Mouse (Mus musculus): ENCODE data around the gene Ccdc154.

DNA sequence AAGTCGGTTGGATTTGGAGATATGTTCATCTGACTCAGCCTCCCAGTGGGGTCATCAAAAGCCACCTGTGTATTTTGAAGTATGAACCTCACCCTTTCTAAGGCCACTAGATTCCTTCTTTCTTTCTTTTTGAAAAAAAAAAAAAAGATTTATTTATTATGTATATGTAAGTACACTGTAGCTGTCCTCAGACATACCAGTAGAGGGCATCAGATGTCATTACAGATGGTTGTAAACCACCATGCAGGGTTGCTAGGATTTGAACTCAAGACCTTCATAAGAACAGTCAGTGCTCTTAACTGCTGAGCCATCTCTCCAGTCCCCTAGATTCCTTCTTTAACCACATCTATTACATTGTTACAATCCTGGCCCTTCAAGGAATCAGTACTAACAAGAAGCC, 32.2 kb upstream of the Ccdc154 start:
- TF ChIP-seq POLR2AphosphoS2 (IDR thresholded peaks at IDR 0.05; ENCODE audit: low read length) (no peak), POLR2A (IDR thresholded peaks at IDR 0.05; ENCODE audit: control insufficient read depth in 1 of 2, insufficient read depth in 1 of 2, low read depth in 1 of 2, low read length in 2 of 2, poor library complexity in 1 of 2) (no peak), ZC3H11A (IDR thresholded peaks at IDR 0.05; ENCODE audit: low read depth, low read length) (no peak), CTCF (IDR thresholded peaks at IDR 0.05 in 2 of 3, conservative IDR thresholded peaks at IDR 0.05 in 1 of 3; ENCODE audit: control insufficient read depth in 1 of 3, insufficient read depth in 1 of 3, low read depth in 2 of 3, low read length in 3 of 3, poor library complexity in 1 of 3, severe bottlenecking in 1 of 3) (no peak), TBP (IDR thresholded peaks at IDR 0.05; ENCODE audit: low read depth, low read length) (no peak), E2F4 (IDR thresholded peaks at IDR 0.05; ENCODE audit: borderline replicate concordance, low read depth, low read length) (no peak), HCFC1 (IDR thresholded peaks at IDR 0.05; ENCODE audit: low read depth, low read length) (no peak), KAT2A (conservative IDR thresholded peaks at IDR 0.05; ENCODE audit: low read depth, low read length) (no peak), ELF1 (IDR thresholded peaks at IDR 0.05; ENCODE audit: low read depth, low read length) (no peak), GATA1 (IDR thresholded peaks at IDR 0.05; ENCODE audit: low read depth, low read length) (no peak)
